Mouse (Mus musculus): ENCODE measurements at regions not wholly inside any gene's neighbourhood (a gene's known extent, or its start where the extent isn't known, plus 50 kb on each side); places are given as distances from the start of the nearest gene placed in this dataset.

DNA sequence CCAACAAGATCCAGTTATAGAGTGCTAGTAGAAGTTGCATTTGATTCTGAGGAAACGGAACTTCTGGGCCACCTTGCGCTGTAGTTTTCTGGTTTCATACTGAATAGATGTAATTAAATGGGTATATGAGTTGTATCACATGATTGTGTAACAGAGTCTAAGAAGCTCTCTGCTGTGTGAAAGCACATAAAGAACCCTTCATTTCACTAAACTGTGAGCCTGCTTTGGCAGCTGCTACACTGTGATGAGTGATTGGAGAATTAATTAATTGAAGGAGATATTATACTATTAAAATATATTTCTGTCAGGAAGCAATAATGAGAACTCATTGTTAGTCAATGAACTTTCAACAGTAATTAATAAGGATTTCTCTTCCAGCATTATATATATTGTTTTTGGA lies 369.8 kb upstream of the Fbxo33 start:
- no peak for DNase-seq

DNA sequence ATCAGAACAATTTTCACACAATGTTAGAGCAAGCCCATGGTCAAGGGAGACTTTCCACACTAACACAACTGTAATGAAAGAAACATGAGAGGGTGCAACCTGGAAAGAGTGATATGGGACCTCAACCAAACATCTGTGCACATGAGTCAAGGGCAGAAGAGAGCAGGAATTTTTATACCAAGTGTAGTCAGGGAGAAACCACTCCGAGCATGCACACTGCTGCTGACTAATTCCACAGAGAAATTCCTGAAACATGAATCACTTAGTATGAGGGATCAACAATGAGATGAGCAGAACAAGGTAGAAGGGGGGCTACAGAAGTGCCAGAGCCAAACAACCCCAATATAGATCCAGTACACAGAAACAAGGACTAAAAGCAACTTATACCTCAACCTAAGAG lies 363.1 kb upstream of the Fbxo33 start:
- DNase-seq = no peak

DNA sequence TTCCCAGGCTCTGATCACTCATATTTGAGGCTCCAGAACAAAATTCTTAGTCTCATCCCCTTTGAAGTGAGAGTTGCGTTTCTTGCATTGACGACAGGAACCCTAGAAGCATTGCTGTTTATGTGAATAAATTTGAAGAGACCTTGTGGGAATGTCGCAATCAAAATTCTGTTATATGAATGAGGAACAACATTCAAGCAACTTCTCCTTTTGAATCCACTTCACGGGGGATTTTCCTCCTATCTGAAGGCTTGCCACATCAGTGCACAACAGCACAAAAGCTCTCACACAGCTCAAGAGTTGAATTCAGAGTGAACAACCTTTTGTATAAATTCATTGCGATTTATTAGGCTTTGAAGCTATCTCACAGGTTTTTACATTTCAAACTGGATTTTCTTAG lies 360.2 kb upstream of the Fbxo33 start:
- DNase-seq = no peak

DNA sequence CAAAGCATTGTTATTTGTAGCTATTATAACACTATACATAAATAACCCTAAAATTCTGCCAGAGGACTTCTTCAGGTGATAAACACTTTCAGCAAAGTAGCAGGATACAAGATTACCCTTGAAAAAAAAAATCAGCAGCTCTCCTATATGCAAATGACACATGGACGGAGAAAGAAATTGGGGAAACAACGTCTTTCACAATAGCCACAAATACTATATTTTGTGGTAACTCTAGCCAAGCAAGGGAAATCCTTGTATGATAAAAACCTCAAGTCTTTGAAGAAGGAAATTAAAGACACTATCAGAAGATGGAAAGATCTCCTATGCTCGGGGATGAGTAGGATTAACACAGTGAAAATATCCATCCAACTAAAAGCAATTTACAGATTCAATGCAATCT lies 344.4 kb upstream of the Fbxo33 start:
- no peak for DNase-seq

DNA sequence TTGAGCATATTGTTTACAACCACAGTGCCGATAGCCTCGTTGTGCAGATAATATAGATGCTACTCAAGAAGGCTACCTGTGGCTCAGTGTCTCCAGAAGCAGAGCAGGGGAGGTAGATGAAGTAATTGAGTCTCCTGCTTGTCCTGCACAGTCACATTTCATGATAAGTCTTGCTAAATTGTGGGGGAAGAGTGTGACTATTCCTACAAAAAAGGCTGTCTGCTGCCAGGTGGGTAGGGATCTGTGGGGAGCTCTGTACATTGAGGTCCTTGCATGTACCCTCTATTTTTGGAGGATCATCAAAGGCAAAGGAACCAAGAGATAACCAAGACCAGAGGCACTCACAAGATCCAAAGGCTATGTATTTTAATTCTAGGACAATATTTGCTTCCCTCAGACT lies 320.3 kb upstream of the Fbxo33 start:
- DNase-seq = no peak

DNA sequence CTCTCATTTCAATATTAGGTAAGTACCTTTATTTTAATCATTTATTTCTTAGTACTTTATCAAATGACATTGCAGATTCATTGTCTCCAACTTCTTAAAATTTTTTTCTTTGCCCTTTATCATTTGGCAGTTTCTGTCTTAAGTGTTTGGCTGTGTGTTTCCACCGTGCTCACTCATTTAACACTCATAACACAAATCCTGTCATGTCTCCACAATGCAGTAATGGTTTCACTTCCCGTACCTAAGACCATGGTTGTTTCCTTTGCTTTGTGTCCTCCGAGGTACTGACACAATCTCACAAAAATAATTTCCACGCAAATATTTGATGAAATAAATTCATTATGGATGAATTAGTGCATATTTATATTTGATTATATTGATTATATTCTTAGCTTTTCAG lies 311.0 kb upstream of the Fbxo33 start:
- DNase-seq = no peak

DNA sequence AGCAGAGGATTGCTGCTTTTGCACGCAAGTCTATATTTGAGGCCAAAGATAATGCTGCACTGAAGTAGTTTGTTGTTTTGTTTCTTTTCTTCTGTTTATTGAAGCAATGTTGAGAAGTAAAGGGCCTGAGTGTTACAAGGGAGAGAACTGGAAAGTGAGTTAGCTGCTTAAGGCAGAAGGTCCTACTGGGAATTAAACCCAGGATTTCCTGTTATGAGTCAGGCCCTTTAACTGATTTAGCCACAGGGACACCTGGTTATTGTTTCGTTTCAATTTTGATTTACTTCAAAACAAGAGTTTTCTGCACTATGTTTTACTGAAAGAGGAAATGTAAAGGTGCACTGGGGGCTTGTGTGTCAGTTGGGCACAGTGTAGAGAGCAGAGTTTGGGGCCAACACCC lies 303.8 kb upstream of the Fbxo33 start:
- no peak for DNase-seq

DNA sequence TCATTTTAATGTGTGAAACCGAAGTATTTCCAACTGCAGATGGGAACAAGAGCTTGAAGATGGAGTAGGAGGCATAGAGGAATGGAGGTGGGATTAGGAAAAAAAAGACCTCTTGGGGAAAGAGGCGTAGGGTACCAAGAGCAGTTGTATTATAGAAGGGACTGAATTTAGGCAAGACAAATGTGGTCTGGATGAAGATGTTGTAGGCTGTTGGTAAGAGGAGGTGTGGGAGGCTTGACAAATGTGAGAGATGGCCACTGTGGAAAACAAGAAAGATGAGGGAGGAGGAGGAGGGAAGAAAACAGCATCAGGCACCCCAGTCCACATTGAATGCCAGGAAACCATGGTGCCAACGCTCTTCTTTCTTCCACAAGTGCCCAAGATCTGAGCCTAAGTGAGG lies 302.4 kb upstream of the Fbxo33 start:
- DNase-seq = no peak

DNA sequence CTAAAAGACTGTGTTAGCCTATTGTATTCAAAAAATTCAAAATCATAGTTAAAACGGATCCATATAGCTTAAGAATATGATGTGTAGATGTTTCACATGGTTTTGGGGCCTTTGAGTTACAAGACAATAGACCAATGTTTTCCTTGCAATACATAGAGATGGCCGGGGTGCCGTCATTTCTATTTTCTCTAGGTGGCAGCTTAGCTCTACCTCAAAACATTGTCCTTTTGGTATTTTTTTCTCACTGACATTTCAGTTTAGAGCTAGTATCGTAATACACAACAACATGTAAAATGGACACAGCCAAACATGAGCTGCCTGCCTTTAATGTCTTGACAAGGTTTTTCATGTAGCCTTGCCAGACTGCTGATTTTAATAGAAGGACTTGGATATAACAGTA lies 290.3 kb upstream of the Fbxo33 start:
- DNase-seq = no peak

DNA sequence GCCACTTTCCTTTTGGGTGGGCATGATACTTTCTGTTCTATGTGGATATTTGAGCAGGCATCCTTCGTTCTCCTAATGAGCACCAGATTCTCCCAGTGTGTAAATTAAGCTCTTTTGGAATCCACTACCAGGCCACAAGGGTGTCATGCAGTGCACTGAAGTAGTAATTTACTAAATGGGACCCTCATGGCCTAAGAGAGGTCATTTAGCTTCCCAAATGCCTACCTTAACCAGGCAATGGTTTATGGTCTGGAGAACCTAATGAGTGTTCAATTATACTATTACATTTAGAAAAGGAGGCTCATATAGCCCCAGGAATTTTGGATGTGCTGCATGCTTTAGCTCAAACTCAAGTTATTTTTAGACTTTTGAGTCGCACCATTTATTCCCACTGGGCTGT lies 289.6 kb upstream of the Fbxo33 start:
- DNase-seq = no peak

DNA sequence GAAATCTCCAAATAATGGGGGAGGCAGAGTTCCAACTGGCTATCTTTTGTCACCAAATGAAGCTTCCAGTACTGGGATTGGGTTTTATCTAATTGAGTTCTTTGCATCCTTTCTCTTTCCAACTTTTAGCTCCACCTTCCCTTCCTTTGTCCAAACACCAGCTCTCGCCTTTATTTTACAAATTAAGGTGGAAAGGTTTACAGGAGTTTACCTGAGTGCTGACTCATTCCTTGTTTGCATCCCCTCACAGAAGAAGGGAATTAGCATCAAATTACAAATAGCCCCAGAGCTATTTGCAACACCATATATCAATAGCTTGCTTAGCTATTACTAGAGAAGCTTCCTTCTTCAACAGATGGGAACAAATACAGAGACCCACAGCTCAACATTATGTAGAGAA lies 287.9 kb upstream of the Fbxo33 start:
- DNase-seq = no peak

DNA sequence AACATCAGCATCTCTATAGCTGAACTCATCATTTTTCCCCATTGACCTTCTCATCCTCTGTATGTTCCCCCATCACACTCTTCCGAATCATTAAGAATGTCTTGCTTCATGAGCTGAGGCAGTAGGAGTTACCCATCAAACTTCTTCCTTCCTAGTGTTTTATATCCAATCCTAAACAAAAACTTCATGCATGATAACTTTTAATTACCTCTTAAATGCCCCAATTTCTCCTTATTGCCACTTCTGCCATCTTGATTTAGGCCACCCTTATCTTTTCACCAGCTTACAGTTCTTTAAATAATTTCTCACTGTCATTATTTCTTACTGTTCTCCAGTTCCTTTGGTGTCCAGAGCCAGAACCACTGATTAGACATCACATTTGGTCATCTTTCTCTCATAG lies 277.9 kb upstream of the Fbxo33 start:
- no peak for DNase-seq

DNA sequence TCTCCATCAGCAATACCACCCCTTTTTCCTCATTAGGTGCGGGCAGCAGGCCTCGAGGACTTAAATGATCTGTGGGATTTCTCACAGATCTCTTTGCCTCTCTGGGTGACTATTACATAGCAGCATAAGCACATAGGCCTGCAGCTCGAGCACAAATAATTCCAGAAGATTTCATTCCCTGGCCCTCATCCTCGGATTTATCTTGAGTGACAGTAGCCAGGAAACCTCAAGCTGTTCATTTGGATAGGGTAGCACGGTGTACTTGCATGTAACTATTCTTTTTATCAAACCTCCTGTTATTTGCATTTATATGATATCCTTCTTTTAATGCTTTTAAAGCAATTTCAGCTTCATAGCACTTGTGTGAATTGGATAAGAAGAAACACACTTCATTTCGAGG lies 268.5 kb upstream of the Fbxo33 start:
- DNase-seq = no peak

DNA sequence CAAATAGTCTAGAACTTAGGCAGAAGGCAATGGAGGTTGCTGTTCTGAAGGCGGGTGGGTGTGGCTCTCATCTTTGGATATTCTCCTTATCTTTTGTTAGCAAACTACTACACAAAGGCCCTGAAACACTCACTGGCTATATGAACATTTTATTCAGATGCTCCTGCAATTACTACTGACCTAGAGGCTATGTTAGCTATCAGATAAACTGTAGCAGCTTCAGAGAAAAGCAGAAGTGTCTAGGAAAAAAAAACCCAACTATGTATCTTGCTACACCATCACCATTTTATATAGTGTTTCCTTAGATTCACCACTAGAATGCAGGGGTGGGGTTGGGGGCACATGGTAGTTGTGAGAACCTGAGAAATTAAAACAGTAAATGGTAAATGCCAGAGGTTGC lies 268.0 kb upstream of the Fbxo33 start:
- no peak for DNase-seq

DNA sequence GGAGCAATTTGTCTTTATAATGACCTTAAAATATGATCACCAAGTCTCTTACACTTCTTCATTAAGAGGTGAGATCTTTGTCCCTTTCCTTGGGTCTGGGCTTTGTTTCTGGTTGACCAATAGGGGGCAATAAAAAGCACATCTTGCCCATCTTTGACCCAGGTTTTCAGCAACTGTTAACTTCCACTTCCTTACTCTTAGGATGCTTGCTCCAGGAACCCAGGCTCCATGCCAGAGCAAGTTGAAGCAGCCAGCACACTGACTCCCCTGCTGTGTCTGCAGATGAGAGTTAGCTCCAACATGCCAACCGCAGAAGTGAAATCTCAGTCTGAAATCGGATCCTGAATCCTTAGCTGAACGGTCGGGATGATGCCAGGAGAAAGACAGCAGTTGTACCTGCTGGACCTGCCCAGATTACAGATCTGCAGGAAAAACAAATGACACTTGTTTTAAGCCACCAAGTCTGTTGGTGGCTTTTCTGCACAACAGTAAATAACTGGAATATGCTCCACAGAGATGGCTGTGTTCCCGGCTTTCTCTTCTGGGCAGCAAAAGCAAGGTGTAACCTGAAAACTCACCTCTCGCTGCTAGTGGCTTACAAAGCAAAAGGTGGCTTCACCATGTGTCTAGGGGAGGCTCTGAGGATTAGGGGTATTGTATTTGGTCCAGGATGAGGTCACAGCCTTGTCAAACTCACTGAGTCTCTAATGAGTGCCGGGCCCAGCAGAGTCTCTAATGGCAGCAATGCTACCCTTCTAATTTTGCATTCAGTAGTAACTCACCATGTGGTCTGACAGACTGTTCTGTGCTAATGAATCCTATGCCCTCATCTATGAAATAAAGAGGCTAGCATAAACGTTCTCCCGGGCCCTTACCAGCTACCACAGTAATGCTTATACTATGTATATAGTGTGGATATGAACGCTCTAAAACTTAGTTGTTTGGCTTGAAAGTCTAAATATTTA lies 241.8 kb upstream of the Fbxo33 start:
- peak; percentile 72 to 77 for DNase-seq

DNA sequence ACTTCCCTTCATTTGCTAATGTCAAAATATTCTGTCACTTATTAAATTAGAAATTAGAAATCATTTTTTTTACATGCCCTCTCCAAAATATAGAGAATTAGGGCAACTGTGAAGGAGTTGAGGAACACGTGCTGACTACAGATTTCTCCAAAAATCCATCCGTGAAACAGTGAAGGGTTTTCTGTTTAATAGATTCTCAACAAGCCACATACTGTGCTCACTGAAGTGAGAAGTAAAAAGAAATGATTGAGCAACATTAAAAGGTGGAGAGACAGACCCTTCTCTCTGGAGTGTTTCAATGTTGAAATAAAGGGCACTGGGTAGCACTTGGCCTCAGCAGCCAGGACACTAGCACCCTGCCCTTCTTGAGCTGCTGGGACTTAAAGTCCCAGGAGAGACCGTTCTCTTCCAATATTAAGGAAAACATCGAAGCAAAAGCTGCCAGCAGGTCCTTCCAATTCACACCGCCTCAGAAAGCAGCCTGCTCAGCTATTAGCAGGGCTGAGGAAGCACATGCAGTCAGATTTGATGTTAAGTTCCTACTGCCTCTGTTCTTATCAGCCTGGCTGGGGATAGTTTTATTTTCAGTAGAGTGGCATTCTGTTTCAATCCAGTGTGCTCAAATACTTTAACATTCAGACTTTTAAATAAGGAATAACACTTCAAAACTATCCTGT lies 236.8 kb upstream of the Fbxo33 start:
- no peak for DNase-seq

DNA sequence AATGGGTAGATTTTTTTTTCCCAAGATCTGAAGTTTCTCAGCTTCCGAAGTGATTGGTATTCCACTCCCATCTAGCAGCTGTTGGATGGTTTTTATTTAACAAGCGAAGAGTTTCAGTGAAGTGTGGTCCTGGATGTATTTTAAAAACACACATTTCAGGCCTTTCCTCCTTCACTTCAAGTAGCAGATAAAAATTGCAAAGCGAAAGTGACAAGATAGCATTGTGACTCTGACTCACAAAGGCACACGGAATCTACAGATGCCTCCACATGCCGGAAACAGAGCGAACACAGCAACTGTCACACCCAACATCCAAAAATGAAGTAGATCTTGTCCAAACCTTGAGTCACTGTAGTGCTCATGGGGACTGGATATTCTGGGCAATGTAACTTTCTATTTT lies 195.5 kb upstream of the Fbxo33 start:
- no peak for DNase-seq

DNA sequence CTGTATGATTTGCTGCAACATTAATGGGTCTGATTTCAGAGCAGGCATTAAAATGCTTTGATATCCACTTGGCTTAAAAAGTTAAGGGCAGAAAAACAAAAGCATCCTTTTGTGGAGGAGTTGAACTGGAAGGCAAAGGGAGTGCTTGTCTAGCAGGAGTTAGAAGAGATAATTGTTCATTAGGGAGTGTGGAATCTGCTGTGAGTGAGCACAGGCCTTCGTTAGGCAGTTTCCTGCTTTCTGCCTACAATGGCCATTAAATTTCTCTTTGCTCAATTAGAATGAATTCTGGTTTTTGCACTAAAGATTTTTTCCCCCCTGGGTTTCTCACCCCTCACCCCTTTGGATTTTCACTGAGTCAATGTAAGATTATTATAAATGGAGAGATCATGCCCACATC lies 192.0 kb upstream of the Fbxo33 start:
- DNase-seq = no peak

DNA sequence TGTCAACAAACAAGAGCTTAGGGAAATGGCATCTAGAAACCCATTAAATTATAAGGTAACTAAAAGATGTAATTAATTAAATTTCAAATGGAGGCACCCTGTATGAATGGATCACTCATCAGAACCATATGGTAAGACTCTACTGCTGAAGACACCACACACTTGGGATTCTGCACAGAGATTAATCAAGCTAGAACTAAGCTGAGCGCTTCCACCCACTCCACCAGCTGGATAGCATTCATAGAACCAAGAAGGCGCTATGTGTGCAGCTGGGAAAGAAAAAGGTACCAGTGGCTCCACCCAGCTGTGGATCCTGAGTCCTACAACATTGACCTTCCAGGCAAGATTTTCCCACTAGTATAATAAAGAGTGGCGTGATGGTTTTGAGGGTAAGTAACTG lies 171.6 kb upstream of the Fbxo33 start:
- no peak for DNase-seq

DNA sequence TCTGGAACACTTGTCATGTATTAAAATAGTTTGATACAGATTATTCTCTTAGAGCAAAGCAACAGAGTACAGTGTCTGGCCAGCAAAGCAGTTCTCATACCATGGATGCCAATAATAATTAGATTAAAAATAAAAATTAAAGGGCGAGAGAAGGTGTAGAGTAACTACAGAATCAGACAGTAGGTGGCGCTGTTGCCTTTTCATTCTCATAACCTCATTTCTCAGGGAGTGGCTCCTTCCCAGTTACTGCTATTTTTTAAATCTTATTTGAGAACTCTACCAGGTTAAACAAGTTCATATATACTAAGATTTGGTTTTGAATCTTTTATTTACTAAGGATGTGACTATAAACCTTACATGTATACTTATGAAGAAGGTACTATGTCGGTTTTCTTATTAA lies 163.3 kb upstream of the Fbxo33 start:
- peak; percentile 18 to 68 for DNase-seq

DNA sequence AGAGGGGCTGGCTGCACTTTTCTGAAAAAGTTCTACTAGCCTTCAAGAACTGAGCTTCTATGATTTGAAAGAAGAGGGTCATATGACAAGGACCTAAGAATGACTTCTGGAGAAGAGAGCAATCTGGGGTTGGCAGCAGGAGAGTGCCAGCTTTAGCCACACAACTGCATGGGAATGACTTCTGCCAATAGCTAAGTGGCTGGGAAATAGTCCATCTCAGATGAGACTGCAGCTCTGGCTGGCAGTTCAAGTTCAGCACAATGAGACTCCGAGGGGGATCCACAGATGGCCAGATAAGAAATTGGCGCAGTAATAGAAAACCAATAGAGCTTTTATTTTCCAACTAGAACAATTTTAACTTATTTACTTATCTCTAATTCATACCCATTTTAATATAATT lies 122.1 kb upstream of the Fbxo33 start:
- peak in 1 of 2 experiments; percentile 2 for DNase-seq

DNA sequence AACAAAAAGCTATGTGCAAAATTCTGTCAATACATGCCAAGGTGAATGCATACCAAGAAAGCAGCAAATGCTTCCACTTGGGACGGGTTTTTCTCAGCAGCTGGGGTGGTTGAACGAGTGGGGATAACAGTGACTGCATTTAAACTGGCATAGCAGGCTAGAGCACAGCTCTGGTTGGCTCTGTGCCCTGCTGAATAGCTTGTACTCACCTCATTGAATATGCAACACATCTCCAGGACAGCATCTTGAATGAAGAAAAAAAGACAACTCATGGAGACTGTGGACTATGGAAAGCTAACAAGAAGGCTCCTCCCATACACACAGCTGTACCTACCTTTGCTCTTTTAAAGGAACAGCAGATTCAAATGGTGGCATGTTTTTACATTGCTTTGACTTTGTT lies 111.2 kb upstream of the Fbxo33 start:
- DNase-seq = peak in 1 of 2 experiments; percentile 5

DNA sequence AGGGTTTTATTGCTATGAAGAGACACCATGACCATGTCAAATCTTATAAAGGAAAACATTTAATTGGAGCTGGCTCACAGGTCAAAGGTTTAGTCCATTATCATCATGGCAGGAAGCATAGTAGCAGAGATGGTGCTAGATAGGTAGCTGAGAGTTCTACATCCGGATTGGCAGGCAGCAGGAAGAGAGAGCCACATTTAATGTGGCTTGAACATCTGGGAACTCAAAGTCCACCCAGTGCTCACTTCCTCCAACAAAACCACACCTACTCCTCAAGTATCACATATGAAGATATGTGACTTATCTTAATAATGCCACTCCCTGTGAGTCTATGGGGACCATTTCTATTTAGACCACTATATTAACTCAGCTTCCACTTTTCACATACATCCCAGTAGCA lies 93.2 kb upstream of the Fbxo33 start:
- DNase-seq = no peak

DNA sequence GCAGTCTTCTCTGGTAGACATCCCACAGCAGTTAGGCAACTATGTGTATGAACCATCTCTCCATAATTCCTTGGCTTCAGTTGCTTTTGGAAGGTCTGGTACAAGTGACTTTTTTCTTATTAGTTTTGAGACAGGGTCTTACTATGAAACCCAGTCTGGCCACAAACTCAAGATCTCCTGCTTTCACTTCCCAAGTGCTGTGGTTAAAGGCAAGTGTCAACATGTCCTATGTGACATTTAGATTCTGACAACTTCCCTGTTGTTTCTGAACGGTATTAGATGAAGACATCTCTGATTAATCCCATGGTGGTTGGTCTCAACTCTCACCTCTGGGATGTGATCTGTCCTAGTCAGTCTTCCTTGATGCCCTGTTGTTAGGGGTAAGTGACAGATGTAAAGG lies 88.4 kb upstream of the Fbxo33 start:
- DNase-seq = no peak

DNA sequence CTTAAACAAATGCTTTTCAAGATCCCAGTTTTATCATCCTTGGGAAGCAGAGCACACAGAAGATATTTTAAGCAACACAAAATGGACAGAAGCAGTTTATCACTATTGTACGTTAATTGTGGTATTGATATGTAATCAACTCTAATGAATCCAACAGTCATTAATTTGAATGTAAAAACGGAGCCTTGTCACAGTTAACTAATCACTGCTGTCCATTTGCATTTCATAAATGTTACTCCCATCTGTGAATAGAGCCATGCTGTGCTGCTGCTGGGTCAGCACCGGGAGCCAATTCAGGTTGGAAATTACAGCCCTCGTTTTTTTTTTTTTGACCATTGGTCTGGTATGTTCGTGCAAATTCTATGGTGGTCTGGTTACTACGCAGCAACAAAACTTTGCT lies 85.0 kb upstream of the Fbxo33 start:
- no peak for DNase-seq
